Mouse (Mus musculus) CH12.LX (cell line): ENCODE measurements around the gene Prpf19.

Source experiments
- CHD1 ChIP-seq: IDR thresholded peaks from 2 replicates; pipeline ENCODE4 v1.6.1; 2012; ENCODE audit warnings: low read depth, low read length, improper control_type of control experiment, inconsistent platforms
- CTCF ChIP-seq, 2 experiments: IDR thresholded peaks in 1 of 2; conservative IDR thresholded peaks in 1 of 2; 2 replicates each; pipeline ENCODE4 v1.5.1; 2011 to 2012; ENCODE audit warnings: low read depth in 2 of 2, low read length in 2 of 2, improper control_type of control experiment in 1 of 2, inconsistent platforms in 1 of 2, mild to moderate bottlenecking in 1 of 2, moderate library complexity in 1 of 2
- MXI1 ChIP-seq: IDR thresholded peaks from 2 replicates; pipeline ENCODE4 v1.6.1; 2011; ENCODE audit warnings: mild to moderate bottlenecking, low read depth, low read length, improper control_type of control experiment
- RCOR1 ChIP-seq: conservative IDR thresholded peaks from 2 replicates; pipeline ENCODE4 v1.6.1; 2012; ENCODE audit warnings: low read depth, mild to moderate bottlenecking, inconsistent platforms, low read length, improper control_type of control experiment

DNA sequence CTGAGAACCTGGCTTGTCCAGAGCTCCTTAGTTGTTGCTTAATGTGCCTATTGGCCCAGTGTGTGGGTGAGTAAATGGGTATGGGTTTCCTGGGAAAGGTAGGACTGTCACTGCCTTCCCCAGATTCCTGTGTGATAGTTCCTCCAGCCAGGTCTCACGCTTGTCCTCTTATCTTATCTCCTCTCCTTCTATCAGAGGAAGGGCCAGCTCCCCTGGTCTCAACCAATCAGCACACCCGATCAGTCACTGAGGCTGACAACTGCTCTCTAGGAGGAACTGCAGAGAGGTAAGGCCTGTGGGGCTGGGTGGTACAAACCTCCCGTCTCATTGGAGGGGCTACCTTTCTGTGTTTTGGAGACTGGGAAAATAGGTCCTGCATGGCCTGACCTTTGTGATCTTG is 43.7 kb downstream of the Prpf19 start:
- no peak for TF ChIP-seq CTCF (conservative IDR thresholded peaks at IDR 0.05 in 1 of 2, IDR thresholded peaks at IDR 0.05 in 1 of 2; ENCODE audit: low read depth in 2 of 2, low read length in 2 of 2)
- TF ChIP-seq MXI1 = no peak
- TF ChIP-seq CHD1 = no peak
- TF ChIP-seq RCOR1 = no peak
